Mouse (Mus musculus) limb, embryonic 14.5 days (tissue): Measurements from ENCODE around the gene Mymk. TPM values are rescaled to one million over a fixed set of nuclear protein-coding genes. Genes with fewer than 3 reads are reported as not detected.

Source experiments
- ATAC-seq: fragments of 200-750 bp; cut with Nextera tagmentation; 2 replicates; pipeline ENCODE4 v1.8.0; 2017; ENCODE audit warnings: low read depth, moderate number of reproducible peaks, moderate TSS enrichment; ENCODE audit not compliant: low FRiP score
- DNase-seq: peaks from one replicate; pipeline ENCODE4 v3.0.0-alpha.2; 2015; ENCODE audit warnings: low spot score
- H3K27ac ChIP-seq: fragments of 300-500 bp; sonication (generic); replicated peaks from 2 replicates; pipeline ENCODE4 v1.5.1; 2014; ENCODE audit warnings: low read depth, mild to moderate bottlenecking, low read length, moderate library complexity, mixed read lengths
- H3K27me3 ChIP-seq: fragments of 300-500 bp; sonication (generic); 2 replicates; pipeline ENCODE4 v1.6.1; 2014; ENCODE audit warnings: low read length, mixed read lengths; ENCODE audit not compliant: control insufficient read depth, insufficient read depth
- H3K36me3 ChIP-seq: fragments of 300-500 bp; sonication (generic); 2 replicates; pipeline ENCODE4 v1.6.1; 2014; ENCODE audit warnings: mild to moderate bottlenecking, low read length, moderate library complexity, mixed read lengths; ENCODE audit not compliant: control insufficient read depth, insufficient read depth
- H3K4me1 ChIP-seq: fragments of 300-500 bp; sonication (generic); 2 replicates; pipeline ENCODE4 v1.6.1; 2014; ENCODE audit warnings: antibody characterized with exemption, low read length, mixed read lengths; ENCODE audit not compliant: control insufficient read depth, insufficient read depth
- H3K4me2 ChIP-seq: fragments of 300-500 bp; sonication (generic); replicated peaks from 2 replicates; pipeline ENCODE4 v1.6.1; 2014; ENCODE audit warnings: low read depth, mild to moderate bottlenecking, low read length, moderate library complexity; ENCODE audit not compliant: severe bottlenecking
- H3K4me3 ChIP-seq: fragments of 300-500 bp; sonication (generic); replicated peaks from 2 replicates; pipeline ENCODE4 v1.5.1; 2014; ENCODE audit warnings: low read length
- H3K9ac ChIP-seq: fragments of 300-500 bp; sonication (generic); 2 replicates; pipeline ENCODE4 v1.6.1; 2014; ENCODE audit warnings: mild to moderate bottlenecking, low read depth, low read length, moderate library complexity; ENCODE audit not compliant: severe bottlenecking
- H3K9me3 ChIP-seq: fragments of 300-500 bp; sonication (generic); 2 replicates; pipeline ENCODE4 v1.6.1; 2016; ENCODE audit warnings: low read length; ENCODE audit not compliant: control insufficient read depth
- POLR2A ChIP-seq: fragments of 200-500 bp; IDR thresholded peaks from 2 replicates; pipeline ENCODE4 v1.8.0; 2012; ENCODE audit warnings: inconsistent platforms, mild to moderate bottlenecking, moderate library complexity, borderline replicate concordance; ENCODE audit not compliant: insufficient read depth, insufficient read length; ENCODE audit errors: extremely low read depth
- WGBS: fragments of 180-500 bp; shearing (Covaris S2); extraction: QIAGEN DNeasy Blood & Tissue Kit; methylation state at CpG from one replicate; pipeline ENCODE4 v1.1.7; 2014; 5-methylcytosine and 5-hydroxymethylcytosine counted together
- polyA plus RNA-seq, 2 experiments: library from polyadenylated mRNA; depleted of rRNA in 1 of 2; stranded (reverse) in 1 of 2; unstranded in 1 of 2; fragments of >200 nt; fragmentation: Nextera tagmentation in 1 of 2; extraction: Ambion mirVana in 1 of 2; gene quantifications; 2 replicates each; pipeline versions ENCODE4 v1.2.1 to v1.2.3; 2012 to 2014

The Mymk gene
- polyA plus RNA-seq, 2 experiments, result 46.8 to 70.4 TPM

DNA sequence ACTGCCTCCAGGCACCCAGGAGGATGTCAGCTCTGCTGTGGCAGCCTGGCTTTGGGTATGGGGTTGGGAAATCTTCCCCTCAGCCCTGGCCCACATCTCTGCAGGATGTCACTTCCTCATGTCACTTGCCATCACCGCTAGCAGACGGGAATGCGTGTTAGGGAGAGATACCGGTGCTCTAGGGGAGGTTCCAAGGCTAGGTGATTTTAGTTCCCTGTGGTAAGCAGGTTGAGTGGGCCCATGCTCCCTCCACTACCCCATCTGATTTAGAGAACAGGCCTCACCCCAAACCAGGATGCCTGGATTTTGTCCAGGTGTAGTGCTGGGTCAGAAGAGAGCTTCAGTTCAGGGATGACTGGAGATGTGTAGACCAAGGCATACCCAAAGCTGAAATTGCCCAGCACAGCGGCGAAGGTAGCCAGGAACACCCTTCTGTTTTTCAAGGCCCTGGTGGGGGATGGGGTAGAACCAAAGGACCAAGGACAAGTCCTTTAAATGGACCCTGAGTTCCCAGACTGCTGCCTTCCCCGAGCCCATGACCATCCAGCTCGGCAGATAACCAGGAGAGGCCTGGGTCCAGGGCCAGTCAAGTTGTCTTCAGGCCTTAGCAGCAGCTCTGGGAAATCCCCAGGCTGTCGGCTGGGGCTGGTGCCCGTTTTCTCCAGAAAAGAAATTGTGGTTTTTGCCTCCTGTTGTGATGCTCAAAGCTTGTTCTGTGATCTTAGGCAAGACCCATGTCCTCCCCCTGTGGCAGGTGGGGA, 44.9 kb downstream of the Mymk start:
- no peak for TF ChIP-seq POLR2A
- no peak overlapping the region for H3K27ac ChIP-seq
- H3K9ac ChIP-seq, result no peak overlapping the region
- peak overlapping the region; percentile 56; the same call in 1 of the 2 replicates for H3K4me2 ChIP-seq
- H3K27me3 ChIP-seq, result no peaks in the 10 kb centered on the region
- no peak for DNase-seq
- H3K36me3 ChIP-seq, result no peaks in the 10 kb centered on the region
- H3K4me1 ChIP-seq, result peaks cover 4% of the 10 kb centered on the region
- no peaks in the 10 kb centered on the region for H3K9me3 ChIP-seq
- no peak for ATAC-seq
- no peak overlapping the region for H3K4me3 ChIP-seq
- WGBS, result 75% methylated on average over 10 of the region's 10 CpGs

DNA sequence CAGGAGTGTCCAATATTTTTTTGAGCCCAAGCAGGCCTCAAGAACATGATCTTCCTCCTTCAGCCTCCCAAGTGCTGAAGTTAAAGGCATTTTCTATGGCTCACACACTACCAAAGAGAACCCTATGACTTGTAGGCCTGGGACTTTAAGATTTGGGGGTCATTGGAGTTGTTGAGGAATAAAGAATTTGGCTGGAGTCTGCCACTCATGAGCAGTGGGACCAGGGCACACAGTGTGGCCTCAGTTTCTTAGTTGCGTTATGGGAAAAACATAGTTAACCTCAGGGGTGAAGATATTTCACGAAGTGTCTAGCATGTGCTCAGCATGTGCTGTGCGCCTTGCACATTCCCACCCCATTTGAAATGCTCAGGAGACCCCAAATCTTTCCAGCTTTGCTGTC, 45.6 kb downstream of the Mymk start:
- ATAC-seq (no peak), DNase-seq (no peak)
- TF ChIP-seq POLR2A, result no peak
- no peaks in the 10 kb centered on the region for H3K36me3 ChIP-seq
- H3K9ac ChIP-seq, result no peak overlapping the region
- no peaks in the 10 kb centered on the region for H3K27me3 ChIP-seq
- WGBS, result 89% methylated on average over 3 of the region's 3 CpGs
- peaks cover 4% of the 10 kb centered on the region for H3K4me1 ChIP-seq
- no peak overlapping the region for H3K4me2 ChIP-seq
- no peak overlapping the region for H3K27ac ChIP-seq
- no peak overlapping the region for H3K4me3 ChIP-seq
- H3K9me3 ChIP-seq, result no peaks in the 10 kb centered on the region

DNA sequence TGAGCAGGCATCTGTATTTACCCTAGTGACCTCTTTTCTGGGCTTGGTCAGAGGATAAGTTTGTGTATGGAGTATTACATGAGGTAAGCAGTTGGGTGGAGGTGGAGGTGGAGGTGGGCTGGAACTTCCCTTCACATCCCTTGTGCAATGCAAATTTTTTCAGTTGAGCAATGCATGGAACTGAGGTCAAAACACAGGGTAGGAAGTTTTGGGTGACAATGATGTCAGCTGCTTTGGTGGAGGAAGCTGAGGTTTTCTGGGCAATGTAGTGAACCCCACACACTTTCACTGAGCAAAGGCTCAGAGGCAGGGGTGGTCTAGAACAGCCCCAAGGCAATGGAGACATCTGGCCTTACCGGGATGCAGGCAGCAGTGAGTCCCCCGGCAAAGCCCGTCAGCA, 46.4 kb downstream of the Mymk start:
- Histone ChIP-seq H3K27me3 (no peaks in the 10 kb centered on the region), H3K9me3 (no peaks in the 10 kb centered on the region), H3K4me3 (no peak overlapping the region), H3K36me3 (0 out of 2 replicates have a peak, but pooled peaks cover 3% of the 10 kb centered on the region), H3K4me1 (peaks cover 4% of the 10 kb centered on the region), H3K27ac (no peak overlapping the region), H3K9ac (no peak overlapping the region), H3K4me2 (no peak overlapping the region)
- no peak for DNase-seq
- 80% methylated on average over 3 of the region's 3 CpGs for WGBS
- ATAC-seq, result no peak
- TF ChIP-seq POLR2A, result no peak

GRCm38 (mm10) chr2:27024136-27024535, 47.8 kb downstream of the Mymk start:
- no peak for ATAC-seq
- 87% methylated on average over 14 of the region's 14 CpGs for WGBS
- Histone ChIP-seq H3K4me1 (peaks cover 4% of the 10 kb centered on the region), H3K9me3 (no peaks in the 10 kb centered on the region), H3K36me3 (peaks cover 6% of the 10 kb centered on the region; the same call in 1 of the 2 replicates), H3K27me3 (no peaks in the 10 kb centered on the region), H3K27ac (no peak overlapping the region), H3K4me2 (no peak overlapping the region), H3K9ac (no peak overlapping the region), H3K4me3 (no peak overlapping the region)
- no peak for TF ChIP-seq POLR2A
- no peak for DNase-seq

GRCm38 (mm10) chr2:27022612-27023011, 49.4 kb downstream of the Mymk start:
- H3K4me3 ChIP-seq, result no peak overlapping the region
- H3K27me3 ChIP-seq, result no peaks in the 10 kb centered on the region
- H3K36me3 ChIP-seq, result peaks cover 20% of the 10 kb centered on the region
- no peak overlapping the region for H3K4me2 ChIP-seq
- no peak overlapping the region for H3K9ac ChIP-seq
- DNase-seq, result no peak
- no peaks in the 10 kb centered on the region for H3K9me3 ChIP-seq
- H3K4me1 ChIP-seq, result no peaks in the 10 kb centered on the region
- no peak for ATAC-seq
- 61% methylated on average over 6 of the region's 6 CpGs for WGBS
- no peak overlapping the region for H3K27ac ChIP-seq
- TF ChIP-seq POLR2A, result no peak
